In the genomic region with DNA sequence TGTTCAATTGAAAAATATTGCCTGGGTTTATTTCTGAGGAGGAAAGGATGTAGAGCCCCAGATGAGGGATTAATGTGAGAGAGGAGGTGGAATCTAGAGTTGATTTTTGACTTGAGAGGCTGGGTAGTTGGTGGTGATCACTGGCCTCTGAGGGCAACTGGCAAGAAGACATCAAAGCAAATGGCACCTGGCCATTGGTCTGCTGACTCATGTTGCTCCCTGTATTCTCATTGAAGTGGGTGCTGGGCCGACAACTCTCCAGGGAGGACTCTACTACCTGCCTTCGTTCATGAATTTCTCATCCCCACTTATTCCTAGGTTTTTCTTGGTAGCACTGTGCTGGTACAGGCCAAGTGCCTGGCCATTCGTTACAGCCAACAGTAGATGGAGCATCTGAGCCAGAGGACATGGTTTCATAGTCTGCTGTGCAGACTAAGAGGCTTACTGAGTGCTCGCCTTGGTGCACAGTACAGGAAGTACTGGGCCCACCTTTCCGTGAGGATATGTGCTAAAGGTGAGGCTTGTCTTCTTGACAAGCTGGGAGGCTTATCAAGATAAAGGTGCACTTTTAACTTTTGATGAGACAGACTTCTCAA, we compare ENCODE assay signal across 10 mouse cellular contexts. TPM values are rescaled to one million over a fixed set of nuclear protein-coding genes. Genes with fewer than 3 reads are reported as not detected.
DNase-seq lines count a peak whose midpoint lies in the region; ATAC-seq and TF ChIP-seq lines count a peak whose summit lies in the region.
"Had no signal": no experiment of that assay in that cellular context is flagged by ENCODE, and none has a peak within 500 bp of the region (broad histone marks: within the 10 kb centered on the region; RNA-seq: fewer than 3 reads in every experiment).

No protein-coding gene starts in this region.

- no peaks in the 10 kb centered on the region for H3K27me3 ChIP-seq in heart, postnatal 0 days (ENCODE audit: control insufficient read depth, insufficient read depth, low read length)
- no peaks in the 10 kb centered on the region for H3K27me3 ChIP-seq in MEL (ENCODE audit: control insufficient read depth in 1 of 2, insufficient read depth in 2 of 2, low read length in 2 of 2)
- no peaks in the 10 kb centered on the region for H3K27me3 ChIP-seq in intestine, embryonic 14.5 days (replicated peaks; ENCODE audit: control insufficient read depth, insufficient read depth, low read length)
- H3K27me3 ChIP-seq: limb, embryonic 13.5 days had no signal

- TF ChIP-seq RAD21 in MEL (IDR thresholded peaks at IDR 0.05; ENCODE audit: low read depth, low read length) = peak; percentile 2

- H3K79me2 ChIP-seq in MEL (ENCODE audit: control insufficient read depth, insufficient read depth, low read length, poor library complexity) = no peaks in the 10 kb centered on the region; the same call in 1 of the 2 replicates

- TF ChIP-seq CTCF in heart, postnatal 0 days (IDR thresholded peaks at IDR 0.05; ENCODE audit: low read depth) = peak; percentile 39
- peak in 2 of 3 experiments; percentile 12 to 19; a peak in 2 of 6 replicates for TF ChIP-seq CTCF in MEL (IDR thresholded peaks at IDR 0.05 in 2 of 3, conservative IDR thresholded peaks at IDR 0.05 in 1 of 3; ENCODE audit: control insufficient read depth in 1 of 3, insufficient read depth in 1 of 3, low read depth in 2 of 3, low read length in 3 of 3, poor library complexity in 1 of 3, severe bottlenecking in 1 of 3)

- no peak overlapping the region for H3K4me3 ChIP-seq in heart, postnatal 0 days (ENCODE audit: low read depth, low read length)
- no peak overlapping the region for H3K4me3 ChIP-seq in MEL (ENCODE audit: control insufficient read depth in 1 of 2, insufficient read depth in 1 of 2, low read depth in 2 of 2, low read length in 2 of 2)
- no peak overlapping the region for H3K4me3 ChIP-seq in intestine, embryonic 14.5 days (ENCODE audit: low read depth, low read length)
- H3K4me3 ChIP-seq: limb, embryonic 13.5 days had no signal

- no peak for DNase-seq in heart, postnatal 0 days (ENCODE audit: low spot score)
- DNase-seq in heart, postnatal 36 days = no peak
- DNase-seq in MEL (ENCODE audit: low read depth, low spot score) = no peak
- no peak for DNase-seq in intestine, embryonic 14.5 days (ENCODE audit: low spot score)
- DNase-seq in ovary, postnatal 10 days (ENCODE audit: low spot score) = no peak
- no peak for DNase-seq in right cerebral cortex, postnatal 4 days
- no peak for DNase-seq in layer of hippocampus, postnatal 25 days (ENCODE audit: extremely low spot score in 1 of 2, low spot score in 1 of 2)
- DNase-seq: gastrocnemius, postnatal 14 days had no signal

- no peak for TF ChIP-seq EP300 in heart, postnatal 0 days (IDR thresholded peaks at IDR 0.05; ENCODE audit: low read depth)
- no peak for TF ChIP-seq EP300 in MEL (IDR thresholded peaks at IDR 0.05; ENCODE audit: low read depth in 1 of 2, low read length in 2 of 2)

- no peak for TF ChIP-seq POLR2A in MEL (IDR thresholded peaks at IDR 0.05; ENCODE audit: control insufficient read depth in 1 of 2, insufficient read depth in 1 of 2, low read depth in 1 of 2, low read length in 2 of 2, poor library complexity in 1 of 2)

- WGBS in heart, postnatal 0 days = 70% methylated on average over 5 of the region's 5 CpGs
- 82% methylated on average over 5 of the region's 5 CpGs for WGBS in intestine, embryonic 14.5 days

- no peak for ATAC-seq in heart, postnatal 0 days (ENCODE audit: insufficient read depth, low read depth)
- ATAC-seq in intestine, embryonic 14.5 days (replicated peaks; ENCODE audit: low FRiP score, low TSS enrichment, low read depth) = 0 out of 2 replicates have a peak, but pooled peaks have one; percentile 55
- ATAC-seq in megakaryocyte progenitor cell, adult 5-6 weeks (replicated peaks; ENCODE audit: poor library complexity) = peak; percentile 64; the same call in 1 of the 2 replicates

- H3K9ac ChIP-seq in heart, postnatal 0 days (replicated peaks; ENCODE audit: low read depth, low read length) = no peak overlapping the region
- no peak overlapping the region for H3K9ac ChIP-seq in MEL (ENCODE audit: control insufficient read depth, low read depth, low read length, poor library complexity, severe bottlenecking)
- H3K9ac ChIP-seq in intestine, embryonic 14.5 days (ENCODE audit: low read length) = no peak overlapping the region
- H3K9ac ChIP-seq: limb, embryonic 13.5 days had no signal

- H3K4me1 ChIP-seq in heart, postnatal 0 days (ENCODE audit: control insufficient read depth, insufficient read depth) = peaks cover 8% of the 10 kb centered on the region
- H3K4me1 ChIP-seq in MEL (ENCODE audit: control insufficient read depth in 1 of 2, insufficient read depth in 2 of 2, low read length in 2 of 2) = peaks cover 14 to 18% of the 10 kb centered on the region in 2 experiments
- H3K4me1 ChIP-seq in intestine, embryonic 14.5 days (replicated peaks; ENCODE audit: control insufficient read depth, insufficient read depth, low read length) = peaks cover 8% of the 10 kb centered on the region; the same call in 1 of the 2 replicates

- intact Hi-C loops in heart, postnatal 36 days (cut with DNase I) = no loop called here

- no peak overlapping the region for H3K27ac ChIP-seq in heart, postnatal 0 days (ENCODE audit: low read depth)
- no peak overlapping the region for H3K27ac ChIP-seq in MEL (ENCODE audit: control insufficient read depth, low read depth, low read length)
- no peak overlapping the region for H3K27ac ChIP-seq in intestine, embryonic 14.5 days (ENCODE audit: low read depth)
- H3K27ac ChIP-seq: limb, embryonic 13.5 days had no signal

- no peak overlapping the region for H3K4me2 ChIP-seq in heart, postnatal 0 days (ENCODE audit: low read depth, low read length)
- H3K4me2 ChIP-seq in intestine, embryonic 14.5 days (ENCODE audit: low read length) = no peak overlapping the region
- H3K4me2 ChIP-seq: limb, embryonic 13.5 days had no signal

- no peaks in the 10 kb centered on the region for H3K9me3 ChIP-seq in heart, postnatal 0 days (replicated peaks; ENCODE audit: control insufficient read depth, low read length)
- no peaks in the 10 kb centered on the region for H3K9me3 ChIP-seq in MEL (replicated peaks; ENCODE audit: insufficient read depth, low read length)
- no peaks in the 10 kb centered on the region for H3K9me3 ChIP-seq in intestine, embryonic 14.5 days (ENCODE audit: control insufficient read depth, low read length)
- H3K9me3 ChIP-seq: limb, embryonic 13.5 days had no signal

- 0 out of 2 replicates have a peak, but pooled peaks cover 8% of the 10 kb centered on the region for H3K36me3 ChIP-seq in heart, postnatal 0 days (replicated peaks; ENCODE audit: control insufficient read depth, insufficient read depth, low read length)
- peaks cover 3 to 20% of the 10 kb centered on the region in 2 experiments for H3K36me3 ChIP-seq in MEL (ENCODE audit: control insufficient read depth in 1 of 2, insufficient read depth in 2 of 2, low read length in 2 of 2)
- H3K36me3 ChIP-seq in intestine, embryonic 14.5 days (ENCODE audit: control insufficient read depth, insufficient read depth, low read length) = 0 out of 2 replicates have a peak, but pooled peaks cover under 1% of the 10 kb centered on the region

TF ChIP-seq in MEL, 35 proteins besides CTCF, POLR2A, EP300 and RAD21:
- TF ChIP-seq RCOR1 (IDR thresholded peaks at IDR 0.05; ENCODE audit: low read depth, low read length) (no peak), SMC3 (IDR thresholded peaks at IDR 0.05; ENCODE audit: low read depth, low read length) (peak; percentile 13; the same call in 1 of the 2 replicates)

RNA-seq across cellular contexts. Expression of gene Dgkd, which starts 53.4 kb away (rescaled TPM):
- 37.3 and 40.5 TPM in 2 replicates for total RNA-seq in heart, postnatal 0 days (2014; rRNA removed; ENCODE audit: low replicate concordance)
- polyA plus RNA-seq in heart, postnatal 0 days (2015; fragmentation: Nextera tagmentation; extraction: Ambion mirVana) = 12.4 and 14.1 TPM in 2 replicates
- total RNA-seq in heart, postnatal 36 days (2021) = 10 to 100 TPM; 51.1 to 56.3 TPM
- total RNA-seq in MEL (2012; rRNA removed) = 29.5 and 31.8 TPM in 2 replicates
- 100 to 1,000 TPM in 1 of 2 experiments, 10 to 100 TPM in 1; 39.5 to 135 TPM for polyA plus RNA-seq in MEL (2012; ENCODE audit: insufficient read depth in 1 of 2, insufficient read length in 2 of 2, low read depth in 1 of 2, low replicate concordance in 2 of 2, missing spikeins in 1 of 2)
- 38.4 and 38.6 TPM in 2 replicates for polyA plus RNA-seq in intestine, embryonic 14.5 days (2014; fragmentation: Nextera tagmentation; extraction: Ambion mirVana)
- total RNA-seq in megakaryocyte progenitor cell, adult 5-6 weeks (2015) = 43.0 and 45.0 TPM in 2 replicates
- 44.3 and 46.7 TPM in 2 replicates for total RNA-seq in megakaryocyte progenitor cell, adult 5-6 weeks (2017)
- 100 to 1,000 TPM; 105 to 129 TPM for total RNA-seq in layer of hippocampus, postnatal 25 days (2021)
